Mouse (Mus musculus): ENCODE results near the gene Cdk12. TPM values are rescaled to one million over a fixed set of nuclear protein-coding genes. Genes with fewer than 3 reads are reported as not detected.

The Cdk12 gene
- total and polyA plus RNA-seq, 3 experiments: 27.8 to 44.1 (median 29.6) TPM

- in situ Hi-C loops (cut with MboI; ENCODE audit: low pct_ligation_motif_present, low pct_unique_long_range_greater_than_20kb, low sequenced_read_pairs): loop anchor here (5.0 kb wide), 1 partner anchor 46 kb away; no protein-coding TSS in a partner anchor
These were observed 9.7 kb upstream of the Cdk12 start, which contains the start of gene Med1 for GRCm38 (mm10) chr11:98192901-98193805. TSS of gene Med1 (minus strand) at chr11:98193293.

More at GRCm38 (mm10) chr11:98192901-98193805, 9.7 kb upstream of the Cdk12 start, which contains the start of gene Med1:
- Histone ChIP-seq H3K79me2 (replicated peaks; ENCODE audit: control insufficient read depth, extremely low read depth, insufficient read depth, poor library complexity, severe bottlenecking) (peaks cover 47% of the 10 kb centered on the region), H3K9ac (ENCODE audit: insufficient read depth, low read depth) (peak within 1 kb of the TSS; percentile 83), H3K9me3 (replicated peaks; ENCODE audit: low read length) (no peaks in the 10 kb centered on the region), H3K27me3 (replicated peaks) (no peaks in the 10 kb centered on the region), H3K4me2 (ENCODE audit: insufficient read depth, low read depth, poor library complexity, severe bottlenecking) (peak within 1 kb of the TSS; percentile 85), H3K27ac (ENCODE audit: insufficient read depth, low read depth) (peak within 1 kb of the TSS; percentile 74), H3K4me3 (replicated peaks in 1 of 3; ENCODE audit: low read depth in 2 of 3, low read length in 2 of 3, poor library complexity in 1 of 3) (peak within 1 kb of the TSS; percentile 66 to 98 (median 79)), H3K4me1 (ENCODE audit: control insufficient read depth in 1 of 2, insufficient read depth in 2 of 2) (peaks cover 0 to 19% of the 10 kb centered on the region in 2 experiments; a peak in 2 of 4 replicates), H3K36me3 (replicated peaks in 1 of 2; ENCODE audit: control insufficient read depth in 1 of 2, insufficient read depth in 1 of 2, low read length in 1 of 2) (peaks cover 15 to 32% of the 10 kb centered on the region in 2 experiments)
- DNase-seq (ENCODE audit: extremely low read depth): peak; percentile 100
- peak; percentile 97 for TF ChIP-seq ZMIZ1 (IDR thresholded peaks at IDR 0.05; ENCODE audit: low read depth, low read length)
- TF ChIP-seq EP300 (IDR thresholded peaks at IDR 0.05; ENCODE audit: low read length): no peak
- TF ChIP-seq MAZ (IDR thresholded peaks at IDR 0.05; ENCODE audit: low read depth, low read length): no peak
- no peak for TF ChIP-seq CHD1 (IDR thresholded peaks at IDR 0.05; ENCODE audit: low read depth, low read length)
- TF ChIP-seq NELFE (IDR thresholded peaks at IDR 0.05; ENCODE audit: low read depth, low read length): peak; percentile 98
- peak; percentile 11; the same call in 1 of the 2 replicates for TF ChIP-seq MYC (IDR thresholded peaks at IDR 0.05; ENCODE audit: low read depth, low read length)
- TF ChIP-seq MAFK (IDR thresholded peaks at IDR 0.05; ENCODE audit: insufficient replicate concordance, low read length): no peak
- no peak for TF ChIP-seq RAD21 (IDR thresholded peaks at IDR 0.05; ENCODE audit: low read depth, low read length)
- peak; percentile 94 for TF ChIP-seq ELF1 (IDR thresholded peaks at IDR 0.05; ENCODE audit: low read depth, low read length)
- no peak; the same call in 1 of the 2 replicates for TF ChIP-seq GABPA (IDR thresholded peaks at IDR 0.05; ENCODE audit: insufficient replicate concordance, low read depth, low read length)
- peak; percentile 99 for TF ChIP-seq CHD2 (IDR thresholded peaks at IDR 0.05; ENCODE audit: low read length)
- peak; percentile 90 for TF ChIP-seq SIN3A (IDR thresholded peaks at IDR 0.05; ENCODE audit: low read length)
- TF ChIP-seq JUN (IDR thresholded peaks at IDR 0.05; ENCODE audit: insufficient read depth, low read depth, low read length): no peak
- TF ChIP-seq CTCF (conservative IDR thresholded peaks at IDR 0.05 in 1 of 2, IDR thresholded peaks at IDR 0.05 in 1 of 2; ENCODE audit: low read depth in 2 of 2, low read length in 2 of 2): no peak
- no peak for TF ChIP-seq ZKSCAN1 (IDR thresholded peaks at IDR 0.05; ENCODE audit: borderline replicate concordance, low read depth, low read length)
- TF ChIP-seq E2F4 (IDR thresholded peaks at IDR 0.05; ENCODE audit: insufficient replicate concordance, low read depth, low read length): no peak
- TF ChIP-seq HCFC1 (IDR thresholded peaks at IDR 0.05; ENCODE audit: low read depth, low read length): peak; percentile 88
- peak; percentile 48; the same call in 1 of the 2 replicates for TF ChIP-seq UBTF (IDR thresholded peaks at IDR 0.05; ENCODE audit: low read depth, low read length)
- no peak for TF ChIP-seq USF2 (conservative IDR thresholded peaks at IDR 0.05; ENCODE audit: low read depth, low read length)
- TF ChIP-seq TBP (conservative IDR thresholded peaks at IDR 0.05; ENCODE audit: low read depth, low read length): peak; percentile 91
- no peak; the same call in 1 of the 2 replicates for TF ChIP-seq RCOR1 (conservative IDR thresholded peaks at IDR 0.05; ENCODE audit: low read depth, low read length)
- TF ChIP-seq POLR2A (IDR thresholded peaks at IDR 0.05; ENCODE audit: low read depth, low read length): peak; percentile 94
- TF ChIP-seq ZNF384 (IDR thresholded peaks at IDR 0.05; ENCODE audit: low read depth, low read length): no peak
- no peak for TF ChIP-seq ETS1 (conservative IDR thresholded peaks at IDR 0.05; ENCODE audit: low read depth, low read length)
- TF ChIP-seq JUND (conservative IDR thresholded peaks at IDR 0.05; ENCODE audit: low read depth, low read length): no peak
- peak; percentile 56 for TF ChIP-seq NRF1 (IDR thresholded peaks at IDR 0.05; ENCODE audit: low read depth, low read length)
- TF ChIP-seq KAT2A (IDR thresholded peaks at IDR 0.05; ENCODE audit: insufficient replicate concordance, low read length): peak; percentile 82
- peak; percentile 99 for TF ChIP-seq TCF12 (IDR thresholded peaks at IDR 0.05; ENCODE audit: low read depth, low read length)
- peak; percentile 92; the same call in 1 of the 2 replicates for TF ChIP-seq POLR2AphosphoS2 (IDR thresholded peaks at IDR 0.05; ENCODE audit: low read depth, low read length)
- TF ChIP-seq IRF4 (IDR thresholded peaks at IDR 0.05; ENCODE audit: low read depth, low read length): peak; percentile 46; the same call in 1 of the 2 replicates
- no peak for TF ChIP-seq PAX5 (IDR thresholded peaks at IDR 0.05; ENCODE audit: low read length)
- TF ChIP-seq USF1 (IDR thresholded peaks at IDR 0.05; ENCODE audit: low read depth, low read length): no peak
- TF ChIP-seq BHLHE40 (IDR thresholded peaks at IDR 0.05; ENCODE audit: low read depth, low read length): no peak; the same call in 1 of the 2 replicates
- peak; percentile 91 for TF ChIP-seq MXI1 (IDR thresholded peaks at IDR 0.05; ENCODE audit: low read depth, low read length)
- no peak for TF ChIP-seq ZC3H11A (IDR thresholded peaks at IDR 0.05; ENCODE audit: low read depth, low read length)
- TF ChIP-seq MAX (IDR thresholded peaks at IDR 0.05; ENCODE audit: low read length): peak; percentile 47
- TF ChIP-seq MEF2A (IDR thresholded peaks at IDR 0.05; ENCODE audit: borderline replicate concordance, low read depth, low read length): peak; percentile 26; the same call in 1 of the 2 replicates
- no peak for TF ChIP-seq SMC3 (IDR thresholded peaks at IDR 0.05; ENCODE audit: low read depth, low read length)
- dilution Hi-C loops (cut with MboI; ENCODE audit: extremely low pct_ligation_motif_present, extremely low pct_unique_long_range_greater_than_20kb, low sequenced_read_pairs): no loop called here
